Mouse (Mus musculus) heart, postnatal 14 days (tissue): ENCODE data around the gene Syt9. TPM values are rescaled to one million over a fixed set of nuclear protein-coding genes. Genes with fewer than 3 reads are reported as not detected.

Experiments used
- DNase-seq, 2 experiments: peaks; one replicate each; pipeline ENCODE4 v3.0.0; 2021 to 2022
- intact Hi-C: fragments of 180-260 bp; cut with DNase I; formaldehyde crosslinking; loops from one replicate; pipeline ENCODE4 v1.15.1; 2025
- long read RNA-seq, 2 experiments: library from polyadenylated mRNA; stranded (forward); transcript quantifications; one replicate each; pipeline ENCODE4 v2.0.0; 2021
- total RNA-seq, 2 experiments: library from RNA; stranded (reverse); gene quantifications; 2 replicates each; pipeline ENCODE4 v1.2.3; 2021

Syt9 gene
- total RNA-seq = under 1 TPM in 1 of 2 experiments, not detected in 1; 0.17 TPM
- long read RNA-seq, experiment 1 = 0 reads
- long read RNA-seq, experiment 2, partial matches to known transcripts = 0 of 1 reads
- long read RNA-seq, experiment 2, other reads (novel, unspliced or antisense) = 1 of 1 reads

GRCm38 (mm10) chr7:107370232-107371125 lies at the start of gene Syt9:
Syt9 (plus strand) TSS chr7:107370728.
- peak; percentile 21 to 37 for DNase-seq
- intact Hi-C loops = no loop called here

DNA sequence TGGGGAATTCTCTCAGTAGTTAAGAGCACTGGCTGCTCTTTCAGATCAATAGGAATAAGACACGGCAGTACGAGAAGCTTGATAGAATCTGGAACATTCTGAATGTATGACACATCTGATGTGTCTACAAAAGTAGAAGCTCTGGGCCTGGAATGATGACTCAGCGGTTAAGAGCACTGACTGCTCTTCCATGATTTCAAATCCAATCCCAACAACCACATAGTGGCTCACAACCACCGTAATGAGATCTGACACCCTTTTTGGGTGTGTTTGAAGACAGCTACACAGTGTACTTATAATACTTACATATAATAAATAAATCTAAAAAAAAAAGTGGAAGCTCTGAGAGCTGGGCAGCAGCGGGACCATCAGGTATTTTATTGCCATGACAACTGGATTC lies 31.5 kb upstream of the Syt9 start:
- intact Hi-C loops = no loop called here
- DNase-seq = no peak

GRCm38 (mm10) chr7:107339560-107340057 lies 30.9 kb upstream of the Syt9 start:
- no peak for DNase-seq
- intact Hi-C loops = no loop called here

- intact Hi-C loops = no loop called here
- no peak for DNase-seq
These were observed 30.3 kb upstream of the Syt9 start for GRCm38 (mm10) chr7:107340221-107340620.

DNA sequence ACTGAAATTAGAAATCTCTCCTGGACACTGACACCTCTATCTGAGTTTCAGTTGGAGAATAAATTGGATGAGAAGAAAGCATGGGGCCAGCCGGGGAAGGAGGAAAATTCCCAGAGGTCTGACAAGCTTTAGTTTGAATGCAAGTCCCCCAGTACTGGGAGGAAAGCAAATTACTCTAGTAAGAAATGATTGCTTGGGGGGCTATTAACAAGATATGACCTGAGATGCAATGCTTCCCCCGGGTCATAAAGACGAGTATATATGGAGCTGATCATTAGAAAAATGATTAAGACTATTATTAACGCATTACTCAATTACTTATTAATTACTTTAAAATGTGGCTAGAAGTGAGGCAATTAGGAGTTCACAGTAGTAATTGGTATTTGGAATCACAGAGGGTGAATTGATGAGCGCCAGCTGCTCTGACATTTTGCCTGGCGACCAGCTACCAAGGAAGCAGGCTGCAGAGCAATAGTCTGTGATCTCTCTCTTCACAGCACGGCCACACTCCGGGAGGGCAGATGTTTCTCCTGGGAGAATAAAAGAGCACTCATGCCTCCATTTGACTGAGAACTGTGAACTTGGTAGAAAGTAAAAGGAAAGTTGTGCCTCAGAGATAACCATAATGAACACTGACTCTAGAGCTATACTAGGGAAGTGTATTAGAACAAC lies 28.9 kb upstream of the Syt9 start:
- DNase-seq = no peak
- intact Hi-C loops = no loop called here

DNA sequence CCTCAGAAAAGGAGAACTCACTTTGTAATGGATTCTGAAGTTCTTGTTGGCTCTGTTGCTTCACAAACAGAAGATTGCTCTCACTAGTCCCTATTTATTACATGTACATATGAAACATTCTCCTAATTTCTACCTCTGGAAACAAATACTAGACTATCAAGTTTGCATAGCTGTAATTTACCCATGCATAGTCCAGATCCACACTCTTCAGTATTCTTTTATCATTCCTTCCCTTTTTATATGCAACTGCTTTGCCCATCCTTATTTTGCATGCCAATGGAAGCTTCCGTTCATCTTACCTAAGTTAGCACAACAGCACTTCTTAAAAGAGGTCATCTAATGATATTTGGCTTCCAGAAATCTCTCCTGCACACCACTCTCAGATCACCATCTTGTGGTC lies 21.3 kb upstream of the Syt9 start:
- intact Hi-C loops = no loop called here
- DNase-seq = no peak

GRCm38 (mm10) chr7:107362153-107362552 lies 8.4 kb upstream of the Syt9 start:
- intact Hi-C loops = no loop called here
- DNase-seq = no peak

DNA sequence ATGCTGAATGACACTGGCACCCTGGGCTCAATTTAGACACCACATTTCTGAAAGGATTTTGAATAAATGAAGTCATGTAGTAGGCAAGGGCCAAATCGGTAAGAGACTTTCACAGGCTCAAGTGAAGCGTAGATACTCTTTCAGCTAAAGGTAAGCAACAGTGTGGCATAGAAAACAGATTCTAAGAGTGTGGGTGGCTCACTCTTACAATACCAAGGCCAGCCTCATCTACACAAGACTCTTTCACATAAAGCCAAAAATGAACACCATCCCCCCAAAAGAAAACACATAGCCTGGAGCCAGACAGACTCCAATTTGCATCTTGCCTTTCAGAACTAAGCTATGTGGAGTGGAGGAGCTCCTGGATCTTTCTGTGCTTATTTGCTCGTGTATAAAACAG lies 7.9 kb upstream of the Syt9 start:
- no peak for DNase-seq
- intact Hi-C loops = no loop called here

GRCm38 (mm10) chr7:107371126-107371920 lies 795 bp downstream of the Syt9 start:
- peak in 1 of 2 experiments; percentile 2 for DNase-seq
- intact Hi-C loops = no loop called here

GRCm38 (mm10) chr7:107380562-107380961 lies 10.0 kb downstream of the Syt9 start:
- intact Hi-C loops = no loop called here

GRCm38 (mm10) chr7:107389604-107390003 lies 19.1 kb downstream of the Syt9 start:
- intact Hi-C loops = no loop called here

More at GRCm38 (mm10) chr7:107380562-107380961, 10.0 kb downstream of the Syt9 start:
- DNase-seq = no peak

GRCm38 (mm10) chr7:107392749-107393148 lies 22.2 kb downstream of the Syt9 start:
- intact Hi-C loops = no loop called here
- peak; percentile 6 to 27 for DNase-seq

More at GRCm38 (mm10) chr7:107389604-107390003, 19.1 kb downstream of the Syt9 start:
- no peak for DNase-seq

DNA sequence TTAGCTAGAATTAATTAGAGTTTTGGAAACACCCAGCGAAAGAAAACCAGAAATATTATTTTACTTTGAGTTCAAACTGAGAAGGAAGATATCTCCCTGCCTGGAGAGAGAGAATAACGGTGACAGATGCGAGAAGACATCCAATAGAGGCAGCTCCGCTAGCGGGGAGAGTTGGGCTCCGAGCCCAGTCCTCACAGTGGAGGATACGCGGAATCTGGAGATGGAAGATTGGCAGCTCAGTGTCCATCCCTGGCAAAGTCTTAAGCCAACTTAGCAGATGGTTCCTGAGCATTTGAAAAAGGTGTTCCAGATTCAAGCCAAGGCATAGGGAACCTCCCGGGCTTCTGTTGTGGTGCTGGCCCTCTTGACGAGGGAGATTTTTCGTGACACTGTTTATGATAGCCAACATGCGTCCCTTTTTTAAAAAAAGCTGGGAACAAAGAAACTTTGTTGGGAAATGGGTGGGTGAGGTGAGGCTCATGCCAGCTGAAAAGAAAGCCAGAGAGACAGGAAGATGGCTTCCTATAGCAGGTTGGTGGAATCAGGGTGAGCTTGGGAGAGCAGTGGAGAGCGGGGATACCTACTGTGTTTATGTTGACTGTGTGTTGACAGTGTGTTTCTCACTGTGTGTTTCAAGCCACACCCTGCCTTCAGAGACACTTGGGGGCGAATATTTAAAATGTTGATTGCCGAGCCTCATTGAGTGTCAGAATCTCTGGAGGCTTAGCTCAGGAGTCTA lies 29.7 kb downstream of the Syt9 start:
- DNase-seq = no peak
- intact Hi-C loops = no loop called here

GRCm38 (mm10) chr7:107403261-107403660 lies 32.7 kb downstream of the Syt9 start:
- no peak for DNase-seq
- intact Hi-C loops = no loop called here

GRCm38 (mm10) chr7:107414928-107415327 lies 44.4 kb downstream of the Syt9 start:
- DNase-seq = no peak
- intact Hi-C loops = no loop called here

DNA sequence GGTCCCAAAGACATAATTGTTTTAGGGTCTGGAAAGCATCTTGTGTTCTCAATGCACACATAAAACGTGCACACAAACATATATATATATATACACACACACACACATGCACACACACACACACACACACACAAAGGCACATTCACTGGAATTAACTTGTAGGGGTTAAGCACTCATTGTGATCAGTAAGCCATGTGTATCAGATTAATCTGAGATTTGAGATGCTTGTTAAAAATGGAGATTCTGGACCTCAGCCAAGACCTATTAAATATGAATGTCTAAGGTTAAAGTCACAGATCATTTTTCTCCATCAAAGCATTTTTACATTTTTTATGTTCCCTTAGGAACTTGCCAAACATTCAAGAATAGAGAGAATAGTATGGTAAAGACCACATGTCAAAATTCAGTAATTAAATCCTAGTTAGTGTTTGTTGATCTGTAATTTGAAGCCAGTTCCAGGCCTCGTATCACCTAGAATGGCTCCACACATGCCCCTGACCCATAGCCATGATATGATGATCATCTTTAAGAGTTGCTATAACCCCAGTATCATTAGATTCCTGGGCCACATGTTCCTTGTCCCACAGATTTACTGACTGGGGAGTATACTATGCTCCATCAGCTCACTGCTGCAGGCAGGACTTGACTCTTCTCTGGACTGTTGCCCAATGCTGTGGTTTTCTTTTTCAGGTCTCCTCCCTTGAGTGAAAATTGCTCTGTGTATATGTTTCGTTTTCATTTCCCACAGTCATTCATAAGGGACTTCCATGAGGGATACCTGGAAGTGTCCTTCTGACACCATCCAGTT lies 46.7 kb downstream of the Syt9 start:
- intact Hi-C loops = no loop called here

GRCm38 (mm10) chr7:107437381-107437780 lies 66.9 kb downstream of the Syt9 start:
- intact Hi-C loops = no loop called here

More for the DNA sequence above, 46.7 kb downstream of the Syt9 start:
- no peak for DNase-seq

GRCm38 (mm10) chr7:107444579-107444978 lies 74.1 kb downstream of the Syt9 start:
- intact Hi-C loops = no loop called here

More at GRCm38 (mm10) chr7:107437381-107437780, 66.9 kb downstream of the Syt9 start:
- no peak for DNase-seq

DNA sequence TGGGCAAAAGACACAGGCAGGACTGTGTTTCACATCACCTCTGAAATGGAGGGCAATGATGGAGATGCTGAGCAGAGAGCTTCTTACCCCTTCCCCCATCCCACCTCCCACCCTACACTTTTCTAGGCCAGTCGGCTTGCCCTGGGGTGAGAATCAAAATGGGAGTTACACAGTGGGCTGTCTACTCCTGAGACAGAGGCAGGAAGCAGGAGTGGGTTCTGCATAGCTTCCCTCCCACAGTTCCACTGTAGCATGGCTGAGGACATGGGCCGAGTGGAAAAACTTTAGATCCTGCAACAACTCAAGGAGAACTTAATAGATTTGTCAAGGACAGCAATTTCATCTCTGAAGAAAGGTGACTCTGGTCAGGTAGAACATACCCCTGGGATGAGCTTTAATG lies 84.1 kb downstream of the Syt9 start:
- no peak for DNase-seq
- intact Hi-C loops = no loop called here

More at GRCm38 (mm10) chr7:107444579-107444978, 74.1 kb downstream of the Syt9 start:
- DNase-seq = no peak
